Mouse (Mus musculus) midbrain, embryonic 11.5 days (tissue): ENCODE results near the gene Pck2. TPM values are rescaled to one million over a fixed set of nuclear protein-coding genes. Genes with fewer than 3 reads are reported as not detected.

ENCODE experiments used
- ATAC-seq: fragments of 200-750 bp; cut with Nextera tagmentation; 2 replicates; pipeline ENCODE4 v1.8.0; 2017; ENCODE audit warnings: moderate TSS enrichment, moderate library complexity; ENCODE audit not compliant: low FRiP score
- DNase-seq: peaks from one replicate; pipeline ENCODE4 v3.0.0; 2015; ENCODE audit warnings: low spot score; ENCODE audit errors: missing footprints
- H3K27ac ChIP-seq: fragments of 300-500 bp; sonication (generic); 2 replicates; pipeline ENCODE4 v1.5.1; 2014; ENCODE audit warnings: low read depth, low read length
- H3K27me3 ChIP-seq: fragments of 300-500 bp; sonication (generic); 2 replicates; pipeline ENCODE4 v1.6.1; 2014; ENCODE audit warnings: mild to moderate bottlenecking, low read length, moderate library complexity, mixed read lengths; ENCODE audit not compliant: control insufficient read depth, insufficient read depth
- H3K36me3 ChIP-seq: fragments of 300-500 bp; sonication (generic); 2 replicates; pipeline ENCODE4 v1.6.1; 2014; ENCODE audit warnings: mild to moderate bottlenecking, low read length, moderate library complexity, mixed read lengths; ENCODE audit not compliant: control insufficient read depth, insufficient read depth
- H3K4me1 ChIP-seq: fragments of 300-500 bp; sonication (generic); 2 replicates; pipeline ENCODE4 v1.6.1; 2014; ENCODE audit warnings: low read length; ENCODE audit not compliant: control insufficient read depth, insufficient read depth
- H3K4me2 ChIP-seq: fragments of 300-500 bp; sonication (generic); 2 replicates; pipeline ENCODE4 v1.6.1; 2014; ENCODE audit warnings: mild to moderate bottlenecking, moderate library complexity
- H3K4me3 ChIP-seq: fragments of 300-500 bp; sonication (generic); 2 replicates; pipeline ENCODE4 v1.5.1; 2014; ENCODE audit warnings: low read depth, low read length
- H3K9ac ChIP-seq: fragments of 300-500 bp; sonication (generic); 2 replicates; pipeline ENCODE4 v1.6.1; 2014; ENCODE audit warnings: low read length
- H3K9me3 ChIP-seq: fragments of 300-500 bp; sonication (generic); 2 replicates; pipeline ENCODE4 v1.6.1; 2016; ENCODE audit warnings: low read length; ENCODE audit not compliant: control insufficient read depth
- WGBS: fragments of 180-500 bp; shearing (Covaris S2); extraction: QIAGEN DNeasy Blood & Tissue Kit; methylation state at CpG from one replicate; pipeline ENCODE4 v1.1.7; 2014; 5-methylcytosine and 5-hydroxymethylcytosine counted together
- polyA plus RNA-seq: library from polyadenylated mRNA; unstranded; fragments of >200 nt; fragmentation: Nextera tagmentation; extraction: Ambion mirVana; gene quantifications from 2 replicates; pipeline ENCODE4 v1.2.1, GENCODE M21; 2014

Pck2 gene
- polyA plus RNA-seq, 1 experiment from 2014 or later, result 10.7 TPM

- Histone ChIP-seq H3K9me3 (no peaks in the 10 kb centered on the region), H3K36me3 (no peaks in the 10 kb centered on the region), H3K9ac (no peak overlapping the region), H3K4me3 (no peak overlapping the region), H3K27me3 (no peaks in the 10 kb centered on the region), H3K4me2 (no peak overlapping the region), H3K27ac (no peak overlapping the region), H3K4me1 (no peaks in the 10 kb centered on the region)
- 69% methylated on average over 5 of the region's 5 CpGs for WGBS
- no peak for ATAC-seq
- DNase-seq, result no peak
Observed at GRCm38 (mm10) chr14:55551347-55551746, 11.3 kb downstream of the Pck2 start.

GRCm38 (mm10) chr14:55551794-55552193, 11.7 kb downstream of the Pck2 start:
- Histone ChIP-seq H3K9ac (no peak overlapping the region), H3K4me1 (no peaks in the 10 kb centered on the region), H3K4me2 (no peak overlapping the region), H3K27ac (no peak overlapping the region), H3K27me3 (no peaks in the 10 kb centered on the region), H3K4me3 (no peak overlapping the region), H3K9me3 (no peaks in the 10 kb centered on the region), H3K36me3 (no peaks in the 10 kb centered on the region)
- WGBS, result 87% methylated on average over 8 of the region's 8 CpGs
- ATAC-seq (no peak), DNase-seq (no peak)

- ATAC-seq (no peak), DNase-seq (no peak)
- H3K4me2 ChIP-seq, result no peak overlapping the region
- H3K27me3 ChIP-seq, result no peaks in the 10 kb centered on the region
- no peak overlapping the region for H3K27ac ChIP-seq
- H3K36me3 ChIP-seq, result no peaks in the 10 kb centered on the region
- H3K4me1 ChIP-seq, result peaks cover 3% of the 10 kb centered on the region; the same call in 1 of the 2 replicates
- no peaks in the 10 kb centered on the region for H3K9me3 ChIP-seq
- no peak overlapping the region for H3K4me3 ChIP-seq
- H3K9ac ChIP-seq, result no peak overlapping the region
Observed at GRCm38 (mm10) chr14:55554635-55555034, 14.6 kb downstream of the Pck2 start.

- H3K36me3 ChIP-seq, result no peaks in the 10 kb centered on the region
- no peaks in the 10 kb centered on the region for H3K9me3 ChIP-seq
- DNase-seq (no peak), ATAC-seq (no peak)
- H3K4me1 ChIP-seq, result peaks cover 3% of the 10 kb centered on the region; the same call in 1 of the 2 replicates
- no peak overlapping the region for H3K27ac ChIP-seq
- no peak overlapping the region for H3K9ac ChIP-seq
- no peaks in the 10 kb centered on the region for H3K27me3 ChIP-seq
- 73% methylated on average over 3 of the region's 3 CpGs for WGBS
- no peak overlapping the region for H3K4me2 ChIP-seq
- no peak overlapping the region for H3K4me3 ChIP-seq
Observed at GRCm38 (mm10) chr14:55555788-55556187, 15.7 kb downstream of the Pck2 start.

- H3K4me3 ChIP-seq, result no peak overlapping the region
- no peak for ATAC-seq
- 31% methylated on average over 5 of the region's 5 CpGs for WGBS
Observed at GRCm38 (mm10) chr14:55557003-55557402, 16.9 kb downstream of the Pck2 start.

GRCm38 (mm10) chr14:55557587-55557986, 17.5 kb downstream of the Pck2 start:
- Histone ChIP-seq H3K27me3 (no peaks in the 10 kb centered on the region), H3K9me3 (no peaks in the 10 kb centered on the region), H3K27ac (no peak overlapping the region), H3K36me3 (no peaks in the 10 kb centered on the region), H3K9ac (no peak overlapping the region), H3K4me2 (no peak overlapping the region), H3K4me3 (no peak overlapping the region), H3K4me1 (peaks cover 9% of the 10 kb centered on the region)
- 91% methylated on average over 3 of the region's 3 CpGs for WGBS
- peak; percentile 35 for DNase-seq
- no peak for ATAC-seq

More at GRCm38 (mm10) chr14:55557003-55557402, 16.9 kb downstream of the Pck2 start:
- no peak for DNase-seq
- Histone ChIP-seq H3K27me3 (no peaks in the 10 kb centered on the region), H3K9ac (no peak overlapping the region), H3K9me3 (no peaks in the 10 kb centered on the region), H3K4me2 (no peak overlapping the region), H3K27ac (no peak overlapping the region), H3K4me1 (peaks cover 9% of the 10 kb centered on the region), H3K36me3 (no peaks in the 10 kb centered on the region)

GRCm38 (mm10) chr14:55558740-55559448, 18.8 kb downstream of the Pck2 start:
- no peaks in the 10 kb centered on the region for H3K36me3 ChIP-seq
- ATAC-seq (no peak), DNase-seq (peak; percentile 76)
- 54% methylated on average over 6 of the region's 6 CpGs for WGBS
- H3K27me3 ChIP-seq, result no peaks in the 10 kb centered on the region
- H3K4me1 ChIP-seq, result peaks cover 9% of the 10 kb centered on the region
- no peaks in the 10 kb centered on the region for H3K9me3 ChIP-seq
- H3K4me3 ChIP-seq, result peak overlapping the region; percentile 63
- no peak overlapping the region; the same call in 1 of the 2 replicates for H3K9ac ChIP-seq
- peak overlapping the region; percentile 75 for H3K4me2 ChIP-seq
- no peak overlapping the region for H3K27ac ChIP-seq

GRCm38 (mm10) chr14:55559799-55560201, 19.7 kb downstream of the Pck2 start, which contains the start of gene Dcaf11:
TSS of gene Dcaf11 (plus strand) at chr14:55560006.
- ATAC-seq (peak; percentile 85), DNase-seq (peak; percentile 99)
- H3K4me3 ChIP-seq, result peak within 1 kb of the TSS; percentile 63
- peaks cover 9% of the 10 kb centered on the region for H3K4me1 ChIP-seq
- peak within 1 kb of the TSS; percentile 75 for H3K4me2 ChIP-seq
- peak within 1 kb of the TSS; percentile 86 for H3K9ac ChIP-seq
- no peaks in the 10 kb centered on the region for H3K9me3 ChIP-seq
- no peaks in the 10 kb centered on the region for H3K36me3 ChIP-seq
- peak within 1 kb of the TSS; percentile 93 for H3K27ac ChIP-seq
- WGBS, result under 1% methylated on average over 27 of the region's 27 CpGs
- no peaks in the 10 kb centered on the region for H3K27me3 ChIP-seq

GRCm38 (mm10) chr14:55560202-55561073, 20.4 kb downstream of the Pck2 start, which contains the start of gene A730061H03Rik:
TSS of gene A730061H03Rik (minus strand) at chr14:55560406.
- ATAC-seq, result peak; percentile 98
- H3K27me3 ChIP-seq, result no peaks in the 10 kb centered on the region
- H3K36me3 ChIP-seq, result peaks cover 1% of the 10 kb centered on the region; the same call in 1 of the 2 replicates
- H3K4me3 ChIP-seq, result peak within 1 kb of the TSS; percentile 63
- peak; percentile 100 for DNase-seq
- peak within 1 kb of the TSS; percentile 86 for H3K9ac ChIP-seq
- H3K4me2 ChIP-seq, result peak within 1 kb of the TSS; percentile 75
- WGBS, result under 1% methylated on average over 51 of the region's 51 CpGs
- H3K9me3 ChIP-seq, result no peaks in the 10 kb centered on the region
- peak within 1 kb of the TSS; percentile 93 for H3K27ac ChIP-seq
- H3K4me1 ChIP-seq, result peaks cover 9% of the 10 kb centered on the region
